Mouse (Mus musculus) liver, embryonic 14.5 days (tissue): ENCODE measurements around the gene Olfr1218. TPM values are rescaled to one million over a fixed set of nuclear protein-coding genes. Genes with fewer than 3 reads are reported as not detected.
"Not testable (repeated sequence)": the region's sequence is repeated elsewhere in the genome, so short reads cannot be mapped to it uniquely, and the experiment has no call there.

Experiments used
- ATAC-seq: fragments of 200-750 bp; cut with Nextera tagmentation; 2 replicates; pipeline ENCODE4 v1.8.0; 2017; ENCODE audit warnings: moderate number of reproducible peaks, mild to moderate bottlenecking, moderate library complexity; ENCODE audit not compliant: insufficient read depth
- DNase-seq, 3 experiments: peaks; one replicate each; pipeline ENCODE4 v3.0.0-alpha.2; 2012 to 2013; ENCODE audit warnings: low read depth in 3 of 3, low spot score in 3 of 3
- H3K27ac ChIP-seq: fragments of 300-500 bp; sonication (generic); 2 replicates; pipeline ENCODE4 v1.5.1; 2014; ENCODE audit warnings: moderate library complexity, mild to moderate bottlenecking, control low read depth, inconsistent platforms
- H3K27me3 ChIP-seq: fragments of 300-500 bp; sonication (generic); 2 replicates; pipeline ENCODE4 v1.6.1; 2014; ENCODE audit warnings: mild to moderate bottlenecking, low read length, moderate library complexity; ENCODE audit not compliant: control insufficient read depth, insufficient read depth
- H3K36me3 ChIP-seq: fragments of 300-500 bp; sonication (generic); replicated peaks from 2 replicates; pipeline ENCODE4 v1.6.1; 2014; ENCODE audit warnings: low read depth; ENCODE audit not compliant: control insufficient read depth, insufficient read depth
- H3K4me1 ChIP-seq, 2 experiments: fragments of 200-500 bp in 1 of 2; fragments of 300-500 bp in 1 of 2; sonication (generic) in 1 of 2; replicated peaks; 2 replicates each; pipeline ENCODE4 v1.6.1; 2012 to 2014; ENCODE audit warnings: antibody characterized with exemption in 1 of 2, inconsistent platforms in 1 of 2, low read length in 1 of 2; ENCODE audit not compliant: control insufficient read depth in 2 of 2, insufficient read depth in 2 of 2
- H3K4me2 ChIP-seq: fragments of 300-500 bp; sonication (generic); 2 replicates; pipeline ENCODE4 v1.6.1; 2014; ENCODE audit warnings: low read depth, mild to moderate bottlenecking, control low read depth, moderate library complexity
- H3K4me3 ChIP-seq, 2 experiments: fragments of 200-500 bp in 1 of 2; fragments of 300-500 bp in 1 of 2; sonication (generic) in 1 of 2; 2 replicates each; pipeline ENCODE4 v1.5.1; 2012 to 2014; ENCODE audit warnings: low read depth in 2 of 2, low read length in 2 of 2, mild to moderate bottlenecking in 2 of 2, control low read depth in 1 of 2, inconsistent platforms in 1 of 2, moderate library complexity in 1 of 2; ENCODE audit not compliant: insufficient read depth in 1 of 2
- H3K9ac ChIP-seq: fragments of 300-500 bp; sonication (generic); replicated peaks from 2 replicates; pipeline ENCODE4 v1.6.1; 2014; ENCODE audit warnings: mild to moderate bottlenecking, control low read depth, moderate library complexity
- H3K9me3 ChIP-seq: fragments of 300-500 bp; sonication (generic); 2 replicates; pipeline ENCODE4 v1.6.1; 2016; ENCODE audit warnings: low read length, mixed read lengths; ENCODE audit not compliant: control insufficient read depth
- CTCF ChIP-seq: IDR thresholded peaks from 2 replicates; pipeline ENCODE4 v1.5.1; 2016; ENCODE audit warnings: antibody characterized with exemption, low read depth, control low read depth
- EP300 ChIP-seq: IDR thresholded peaks from 2 replicates; pipeline ENCODE4 v1.6.1; 2016; ENCODE audit warnings: antibody characterized with exemption, low read depth
- WGBS: fragments of 180-500 bp; shearing (Covaris S2); extraction: QIAGEN DNeasy Blood & Tissue Kit; methylation state at CpG from one replicate; pipeline ENCODE4 v1.1.7; 2014; ENCODE audit not compliant: insufficient replicate concordance; 5-methylcytosine and 5-hydroxymethylcytosine counted together
- polyA plus RNA-seq, 2 experiments: library from polyadenylated mRNA; depleted of rRNA in 1 of 2; stranded (reverse) in 1 of 2; unstranded in 1 of 2; fragments of >200 nt; fragmentation: Nextera tagmentation in 1 of 2; extraction: Ambion mirVana in 1 of 2; gene quantifications; 2 replicates each; pipeline versions ENCODE4 v1.2.1 to v1.2.3; 2012 to 2014

The Olfr1218 gene
- polyA plus RNA-seq, 2 experiments = not detected

- Histone ChIP-seq H3K36me3 (no peaks in the 10 kb centered on the region), H3K4me3 (no peak within 1 kb of the TSS), H3K9me3 (no peaks in the 10 kb centered on the region), H3K9ac (no peak within 1 kb of the TSS), H3K4me1 (no peaks in the 10 kb centered on the region), H3K27ac (no peak within 1 kb of the TSS), H3K4me2 (no peak within 1 kb of the TSS), H3K27me3 (no peaks in the 10 kb centered on the region)
- WGBS = 44% methylated on average over 2 of the region's 2 CpGs
- no peak for TF ChIP-seq EP300
- no peak for TF ChIP-seq CTCF
- DNase-seq (no peak), ATAC-seq (no peak)
Observed at GRCm38 (mm10) chr2:89031965-89032364, 29.0 kb downstream of the Olfr1218 start, which contains the start of gene Olfr1217. TSS of gene Olfr1217 (minus strand) at chr2:89032065.

DNA sequence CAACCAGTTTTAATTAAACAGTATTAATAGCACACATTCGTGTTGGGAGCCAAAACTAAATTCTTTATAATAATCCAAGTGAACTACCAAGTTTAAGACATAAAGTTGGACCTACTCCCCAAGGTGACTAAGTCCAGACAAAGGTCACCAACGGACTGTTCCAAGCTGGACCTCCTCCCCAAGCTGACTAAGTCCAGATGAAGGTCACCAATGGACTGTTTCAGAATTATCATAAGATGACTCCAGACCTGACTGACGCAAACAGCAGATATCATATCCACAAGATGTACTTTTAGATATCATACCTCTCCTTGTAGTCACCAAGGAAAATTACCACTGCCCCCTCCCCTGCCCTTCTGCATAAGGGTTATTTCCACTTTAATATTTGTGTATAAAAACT is 39.6 kb downstream of the Olfr1218 start:
- H3K27ac ChIP-seq, ATAC-seq, DNase-seq, H3K36me3 ChIP-seq, H3K4me1 ChIP-seq, H3K4me3 ChIP-seq, H3K4me2 ChIP-seq, H3K27me3 ChIP-seq, H3K9me3 ChIP-seq, H3K9ac ChIP-seq: not testable (repeated sequence)
- WGBS = 44% methylated on average over 3 of the region's 3 CpGs

GRCm38 (mm10) chr2:89018240-89018639 is 42.7 kb downstream of the Olfr1218 start, which contains the start of gene Olfr1216:
TSS of gene Olfr1216 (minus strand) at chr2:89018340.
- TF ChIP-seq EP300 = no peak
- no peak for TF ChIP-seq CTCF

GRCm38 (mm10) chr2:89006873-89007272 is 54.1 kb downstream of the Olfr1218 start, which contains the start of gene Olfr1215:
TSS of gene Olfr1215 (minus strand) at chr2:89006973.
- no peaks in the 10 kb centered on the region for H3K4me1 ChIP-seq
- 35% methylated on average over 2 of the region's 2 CpGs for WGBS
- no peaks in the 10 kb centered on the region for H3K9me3 ChIP-seq
- no peak within 1 kb of the TSS for H3K9ac ChIP-seq
- no peaks in the 10 kb centered on the region for H3K36me3 ChIP-seq
- H3K27me3 ChIP-seq = no peaks in the 10 kb centered on the region
- TF ChIP-seq CTCF = no peak
- TF ChIP-seq EP300 = no peak
- H3K27ac ChIP-seq = no peak within 1 kb of the TSS
- DNase-seq = no peak
- ATAC-seq = no peak
- H3K4me2 ChIP-seq = no peak within 1 kb of the TSS
- no peak within 1 kb of the TSS for H3K4me3 ChIP-seq

More at GRCm38 (mm10) chr2:89018240-89018639, 42.7 kb downstream of the Olfr1218 start, which contains the start of gene Olfr1216:
- H3K4me2 ChIP-seq = no peak within 1 kb of the TSS
- H3K9ac ChIP-seq = no peak within 1 kb of the TSS
- H3K9me3 ChIP-seq = no peaks in the 10 kb centered on the region
- no peaks in the 10 kb centered on the region for H3K27me3 ChIP-seq
- ATAC-seq = no peak
- no peak for DNase-seq
- H3K27ac ChIP-seq = no peak within 1 kb of the TSS
- no peak within 1 kb of the TSS for H3K4me3 ChIP-seq
- 39% methylated on average over 1 of the region's 1 CpGs for WGBS
- no peaks in the 10 kb centered on the region for H3K36me3 ChIP-seq
- no peaks in the 10 kb centered on the region for H3K4me1 ChIP-seq

Other genes with a start within 250 kb of the Olfr1218 start
- gene Olfr1202, start 246.7 kb downstream of the Olfr1218 start, polyA plus RNA-seq (2012; rRNA removed) = not detected in 2 replicates
- not detected in 2 replicates for gene Olfr1202, start 246.7 kb downstream of the Olfr1218 start, polyA plus RNA-seq (2014; fragmentation: Nextera tagmentation; extraction: Ambion mirVana)
- not detected in 2 replicates for gene Olfr1205, start 231.4 kb downstream of the Olfr1218 start, polyA plus RNA-seq (2012; rRNA removed)
- not detected in 2 replicates for gene Olfr1205, start 231.4 kb downstream of the Olfr1218 start, polyA plus RNA-seq (2014; fragmentation: Nextera tagmentation; extraction: Ambion mirVana)
- not detected in 2 replicates for gene Olfr1204, start 211.9 kb downstream of the Olfr1218 start, polyA plus RNA-seq (2012; rRNA removed)
- gene Olfr1204, start 211.9 kb downstream of the Olfr1218 start, polyA plus RNA-seq (2014; fragmentation: Nextera tagmentation; extraction: Ambion mirVana) = not detected in 2 replicates
- not detected in 2 replicates for gene Olfr1206, start 198.0 kb downstream of the Olfr1218 start, polyA plus RNA-seq (2012; rRNA removed)
- not detected in 2 replicates for gene Olfr1206, start 198.0 kb downstream of the Olfr1218 start, polyA plus RNA-seq (2014; fragmentation: Nextera tagmentation; extraction: Ambion mirVana)
- not detected in 2 replicates for gene Olfr1208, start 158.9 kb downstream of the Olfr1218 start, polyA plus RNA-seq (2012; rRNA removed)
- gene Olfr1208, start 158.9 kb downstream of the Olfr1218 start, polyA plus RNA-seq (2014; fragmentation: Nextera tagmentation; extraction: Ambion mirVana) = not detected in 2 replicates
- gene Olfr1209, start 146.0 kb downstream of the Olfr1218 start, polyA plus RNA-seq (2012; rRNA removed) = not detected in 2 replicates
- gene Olfr1209, start 146.0 kb downstream of the Olfr1218 start, polyA plus RNA-seq (2014; fragmentation: Nextera tagmentation; extraction: Ambion mirVana) = not detected in 2 replicates
- not detected in 2 replicates for gene Olfr1211, start 123.1 kb downstream of the Olfr1218 start, polyA plus RNA-seq (2012; rRNA removed)
- not detected in 2 replicates for gene Olfr1211, start 123.1 kb downstream of the Olfr1218 start, polyA plus RNA-seq (2014; fragmentation: Nextera tagmentation; extraction: Ambion mirVana)
- gene Olfr1212, start 107.2 kb downstream of the Olfr1218 start, polyA plus RNA-seq (2012; rRNA removed) = not detected in 2 replicates
- gene Olfr1212, start 107.2 kb downstream of the Olfr1218 start, polyA plus RNA-seq (2014; fragmentation: Nextera tagmentation; extraction: Ambion mirVana) = not detected in 2 replicates
- gene Gm13762, start 80.9 kb downstream of the Olfr1218 start, polyA plus RNA-seq (2012; rRNA removed) = not detected in 2 replicates
- gene Gm13762, start 80.9 kb downstream of the Olfr1218 start, polyA plus RNA-seq (2014; fragmentation: Nextera tagmentation; extraction: Ambion mirVana) = not detected in 2 replicates
- gene Olfr1214, start 68.5 kb downstream of the Olfr1218 start, polyA plus RNA-seq (2012; rRNA removed) = not detected in 2 replicates
- not detected in 2 replicates for gene Olfr1214, start 68.5 kb downstream of the Olfr1218 start, polyA plus RNA-seq (2014; fragmentation: Nextera tagmentation; extraction: Ambion mirVana)
- not detected in 2 replicates for gene Olfr1215, start 54.2 kb downstream of the Olfr1218 start, polyA plus RNA-seq (2012; rRNA removed)
- not detected in 2 replicates for gene Olfr1215, start 54.2 kb downstream of the Olfr1218 start, polyA plus RNA-seq (2014; fragmentation: Nextera tagmentation; extraction: Ambion mirVana)
- not detected in 2 replicates for gene Olfr1216, start 42.8 kb downstream of the Olfr1218 start, polyA plus RNA-seq (2012; rRNA removed)
- gene Olfr1216, start 42.8 kb downstream of the Olfr1218 start, polyA plus RNA-seq (2014; fragmentation: Nextera tagmentation; extraction: Ambion mirVana) = not detected in 2 replicates
- gene Olfr1217, start 29.1 kb downstream of the Olfr1218 start, polyA plus RNA-seq (2012; rRNA removed) = not detected in 2 replicates
- gene Olfr1217, start 29.1 kb downstream of the Olfr1218 start, polyA plus RNA-seq (2014; fragmentation: Nextera tagmentation; extraction: Ambion mirVana) = not detected in 2 replicates
- not detected in 2 replicates for gene Olfr1219, start 22.3 kb upstream of the Olfr1218 start, polyA plus RNA-seq (2012; rRNA removed)
- gene Olfr1219, start 22.3 kb upstream of the Olfr1218 start, polyA plus RNA-seq (2014; fragmentation: Nextera tagmentation; extraction: Ambion mirVana) = not detected in 2 replicates
- not detected in 2 replicates for gene Olfr1220, start 45.6 kb upstream of the Olfr1218 start, polyA plus RNA-seq (2012; rRNA removed)
- gene Olfr1220, start 45.6 kb upstream of the Olfr1218 start, polyA plus RNA-seq (2014; fragmentation: Nextera tagmentation; extraction: Ambion mirVana) = not detected in 2 replicates
- not detected in 2 replicates for gene Olfr1221, start 56.1 kb upstream of the Olfr1218 start, polyA plus RNA-seq (2012; rRNA removed)
- not detected in 2 replicates for gene Olfr1221, start 56.1 kb upstream of the Olfr1218 start, polyA plus RNA-seq (2014; fragmentation: Nextera tagmentation; extraction: Ambion mirVana)
- not detected in 2 replicates for gene Olfr1222, start 71.9 kb upstream of the Olfr1218 start, polyA plus RNA-seq (2012; rRNA removed)
- gene Olfr1222, start 71.9 kb upstream of the Olfr1218 start, polyA plus RNA-seq (2014; fragmentation: Nextera tagmentation; extraction: Ambion mirVana) = not detected in 2 replicates
- not detected in 2 replicates for gene Olfr1223, start 90.4 kb upstream of the Olfr1218 start, polyA plus RNA-seq (2012; rRNA removed)
- not detected in 2 replicates for gene Olfr1223, start 90.4 kb upstream of the Olfr1218 start, polyA plus RNA-seq (2014; fragmentation: Nextera tagmentation; extraction: Ambion mirVana)
- not detected in 2 replicates for gene Olfr1224-ps1, start 102.9 kb upstream of the Olfr1218 start, polyA plus RNA-seq (2012; rRNA removed)
- gene Olfr1224-ps1, start 102.9 kb upstream of the Olfr1218 start, polyA plus RNA-seq (2014; fragmentation: Nextera tagmentation; extraction: Ambion mirVana) = not detected in 2 replicates
- not detected in 2 replicates for gene Olfr1225, start 113.5 kb upstream of the Olfr1218 start, polyA plus RNA-seq (2012; rRNA removed)
- not detected in 2 replicates for gene Olfr1225, start 113.5 kb upstream of the Olfr1218 start, polyA plus RNA-seq (2014; fragmentation: Nextera tagmentation; extraction: Ambion mirVana)
- not detected in 2 replicates for gene Olfr1226, start 138.9 kb upstream of the Olfr1218 start, polyA plus RNA-seq (2012; rRNA removed)
- not detected in 2 replicates for gene Olfr1226, start 138.9 kb upstream of the Olfr1218 start, polyA plus RNA-seq (2014; fragmentation: Nextera tagmentation; extraction: Ambion mirVana)
- not detected in 2 replicates for gene Olfr1228, start 192.9 kb upstream of the Olfr1218 start, polyA plus RNA-seq (2012; rRNA removed)
- not detected in 2 replicates for gene Olfr1228, start 192.9 kb upstream of the Olfr1218 start, polyA plus RNA-seq (2014; fragmentation: Nextera tagmentation; extraction: Ambion mirVana)
- not detected in 2 replicates for gene Olfr1229, start 226.8 kb upstream of the Olfr1218 start, polyA plus RNA-seq (2012; rRNA removed)
- gene Olfr1229, start 226.8 kb upstream of the Olfr1218 start, polyA plus RNA-seq (2014; fragmentation: Nextera tagmentation; extraction: Ambion mirVana) = not detected in 2 replicates
- not detected in 2 replicates for gene Olfr1230, start 236.1 kb upstream of the Olfr1218 start, polyA plus RNA-seq (2012; rRNA removed)
- not detected in 2 replicates for gene Olfr1230, start 236.1 kb upstream of the Olfr1218 start, polyA plus RNA-seq (2014; fragmentation: Nextera tagmentation; extraction: Ambion mirVana)
- gene Olfr1231, start 245.9 kb upstream of the Olfr1218 start, polyA plus RNA-seq (2012; rRNA removed) = not detected in 2 replicates
- not detected in 2 replicates for gene Olfr1231, start 245.9 kb upstream of the Olfr1218 start, polyA plus RNA-seq (2014; fragmentation: Nextera tagmentation; extraction: Ambion mirVana)